Mouse (Mus musculus) heart, postnatal 0 days (tissue): ENCODE measurements at regions not wholly inside any gene's neighbourhood (a gene's known extent, or its start where the extent isn't known, plus 50 kb on each side); places are given as distances from the start of the nearest gene placed in this dataset.

ENCODE experiments used
- ATAC-seq: fragments of 200-750 bp; cut with Nextera tagmentation; 2 replicates; pipeline ENCODE4 v1.8.0; 2017; ENCODE audit warnings: low read depth, moderate number of reproducible peaks, moderate library complexity; ENCODE audit not compliant: insufficient read depth
- DNase-seq: peaks from one replicate; pipeline ENCODE4 v3.0.0-alpha.2; 2016; ENCODE audit warnings: low spot score
- H3K27ac ChIP-seq: fragments of 300-500 bp; sonication (generic); 2 replicates; pipeline ENCODE4 v1.5.1; 2014; ENCODE audit warnings: low read depth, mild to moderate bottlenecking
- H3K27me3 ChIP-seq: fragments of 300-500 bp; sonication (generic); 2 replicates; pipeline ENCODE4 v1.6.1; 2014; ENCODE audit warnings: low read length, mixed read lengths; ENCODE audit not compliant: control insufficient read depth, insufficient read depth
- H3K36me3 ChIP-seq: fragments of 300-500 bp; sonication (generic); replicated peaks from 2 replicates; pipeline ENCODE4 v1.6.1; 2014; ENCODE audit warnings: low read length, mixed read lengths; ENCODE audit not compliant: control insufficient read depth, insufficient read depth
- H3K4me1 ChIP-seq: fragments of 300-500 bp; sonication (generic); 2 replicates; pipeline ENCODE4 v1.6.1; 2014; ENCODE audit warnings: antibody characterized with exemption; ENCODE audit not compliant: control insufficient read depth, insufficient read depth
- H3K4me2 ChIP-seq: fragments of 300-500 bp; sonication (generic); 2 replicates; pipeline ENCODE4 v1.6.1; 2014; ENCODE audit warnings: low read depth, mild to moderate bottlenecking, low read length, moderate library complexity
- H3K4me3 ChIP-seq: fragments of 300-500 bp; sonication (generic); 2 replicates; pipeline ENCODE4 v1.5.1; 2014; ENCODE audit warnings: low read depth, low read length
- H3K9ac ChIP-seq: fragments of 300-500 bp; sonication (generic); replicated peaks from 2 replicates; pipeline ENCODE4 v1.6.1; 2014; ENCODE audit warnings: low read depth, low read length, mixed read lengths
- H3K9me3 ChIP-seq: fragments of 300-500 bp; sonication (generic); replicated peaks from 2 replicates; pipeline ENCODE4 v1.6.1; 2016; ENCODE audit warnings: low read length; ENCODE audit not compliant: control insufficient read depth
- CTCF ChIP-seq: IDR thresholded peaks from 2 replicates; pipeline ENCODE4 v1.5.1; 2016; ENCODE audit warnings: antibody characterized with exemption, control low read depth, low read depth
- EP300 ChIP-seq: IDR thresholded peaks from 2 replicates; pipeline ENCODE4 v1.6.1; 2016; ENCODE audit warnings: antibody characterized with exemption, low read depth
- WGBS: fragments of 180-500 bp; shearing (Covaris S2); extraction: QIAGEN DNeasy Blood & Tissue Kit; methylation state at CpG from one replicate; pipeline ENCODE4 v1.1.7; 2014; 5-methylcytosine and 5-hydroxymethylcytosine counted together

DNA sequence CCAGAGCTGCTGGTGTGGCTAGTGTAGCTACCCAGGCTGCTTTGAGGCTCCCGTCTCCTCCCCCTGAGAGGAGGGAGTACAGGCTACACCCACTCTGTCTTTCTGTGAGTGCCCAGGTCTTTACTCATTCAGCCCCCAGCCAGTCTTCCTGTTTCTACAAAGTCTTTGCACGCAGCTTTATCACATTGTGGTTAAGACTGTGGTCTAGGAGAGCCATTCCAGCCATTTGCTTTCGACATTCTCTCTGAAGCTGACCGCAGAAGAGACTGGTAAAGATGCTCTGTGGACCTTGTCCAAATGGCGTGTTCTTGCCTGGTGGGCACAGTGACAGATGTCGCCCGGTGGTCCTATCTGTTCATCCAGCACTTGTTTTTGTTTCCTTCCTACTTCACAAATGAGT, 62.0 kb downstream of the Tpra1 start:
- H3K9me3 ChIP-seq, result no peaks in the 10 kb centered on the region
- WGBS, result 81% methylated on average over 7 of the region's 7 CpGs
- peaks cover 12% of the 10 kb centered on the region for H3K4me1 ChIP-seq
- no peaks in the 10 kb centered on the region for H3K36me3 ChIP-seq
- no peak overlapping the region for H3K27ac ChIP-seq
- TF ChIP-seq CTCF (no peak), EP300 (no peak)
- no peak overlapping the region for H3K4me2 ChIP-seq
- H3K27me3 ChIP-seq, result no peaks in the 10 kb centered on the region
- H3K9ac ChIP-seq, result no peak overlapping the region
- DNase-seq (no peak), ATAC-seq (no peak)
- no peak overlapping the region for H3K4me3 ChIP-seq

DNA sequence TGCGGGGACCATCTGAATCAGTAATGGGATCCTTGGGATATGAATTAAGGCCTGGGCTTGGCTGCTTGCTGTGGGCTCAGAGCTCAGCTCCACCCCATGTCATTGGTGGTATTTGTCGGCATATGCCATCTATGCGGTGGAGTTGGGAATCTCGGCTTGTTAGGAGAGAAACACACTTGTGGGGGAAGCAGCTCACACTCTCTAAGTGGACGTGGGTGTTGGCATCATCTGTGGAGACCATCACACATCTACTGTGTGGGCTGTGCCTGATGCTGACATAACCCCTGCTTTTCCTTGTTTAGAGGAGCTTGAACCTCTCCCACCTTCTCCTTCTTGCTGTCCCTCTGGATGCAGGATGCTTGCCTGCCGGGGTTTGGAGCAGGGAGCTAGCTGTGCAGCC, 62.9 kb downstream of the Tpra1 start:
- DNase-seq (no peak), ATAC-seq (no peak)
- 73% methylated on average over 6 of the region's 6 CpGs for WGBS
- H3K4me3 ChIP-seq, result no peak overlapping the region
- H3K9me3 ChIP-seq, result no peaks in the 10 kb centered on the region
- no peaks in the 10 kb centered on the region for H3K36me3 ChIP-seq
- H3K27me3 ChIP-seq, result no peaks in the 10 kb centered on the region
- H3K4me2 ChIP-seq, result no peak overlapping the region
- H3K4me1 ChIP-seq, result peaks cover 12% of the 10 kb centered on the region
- H3K9ac ChIP-seq, result no peak overlapping the region
- no peak overlapping the region for H3K27ac ChIP-seq
- TF ChIP-seq CTCF (no peak), EP300 (no peak)

DNA sequence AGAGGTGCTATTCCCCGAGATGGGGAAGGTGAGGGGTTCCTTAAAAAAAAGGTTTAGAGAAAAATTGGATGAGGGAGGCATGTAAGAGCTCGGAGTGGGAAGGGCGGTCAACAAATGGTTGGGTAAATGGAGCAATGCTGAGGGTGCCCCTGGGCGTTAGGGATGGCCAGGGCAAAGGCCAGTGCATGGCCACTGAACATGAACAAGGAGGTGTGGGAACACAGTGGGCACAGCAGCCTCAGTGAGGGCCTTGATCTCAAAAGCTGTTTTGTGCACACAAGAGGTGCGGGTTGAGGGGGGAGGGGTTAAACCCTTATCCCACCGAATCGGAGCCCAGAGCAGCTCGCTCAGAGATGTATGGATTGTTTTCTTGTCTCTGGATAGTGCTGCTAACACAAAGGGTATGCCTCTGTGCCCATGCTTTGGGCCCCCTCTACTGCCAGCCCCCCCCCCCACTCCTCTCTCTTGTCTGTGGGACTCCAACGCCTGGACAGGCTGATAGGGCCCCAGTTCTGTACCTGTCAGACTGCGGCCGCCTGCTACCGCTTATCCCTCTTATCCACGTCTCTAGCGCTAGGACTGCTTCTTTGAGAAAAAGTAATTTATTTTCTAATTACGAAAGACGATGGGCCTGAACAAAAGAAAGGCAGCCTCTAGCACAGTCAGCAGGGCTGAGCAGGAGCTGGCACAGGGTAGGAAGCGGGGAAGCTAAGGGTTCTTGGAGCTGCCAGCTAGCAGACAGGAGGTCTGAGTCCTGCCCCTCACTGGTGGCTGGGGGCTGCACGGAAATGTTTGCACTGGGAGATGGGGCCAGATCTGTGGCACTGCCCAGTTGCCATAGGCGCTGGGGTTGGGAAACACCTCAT, 63.5 kb downstream of the Tpra1 start:
- Histone ChIP-seq H3K4me1 (peaks cover 7% of the 10 kb centered on the region), H3K27ac (no peak overlapping the region), H3K4me2 (no peak overlapping the region), H3K36me3 (no peaks in the 10 kb centered on the region), H3K9ac (no peak overlapping the region), H3K4me3 (no peak overlapping the region), H3K27me3 (no peaks in the 10 kb centered on the region), H3K9me3 (no peaks in the 10 kb centered on the region)
- TF ChIP-seq CTCF (no peak), EP300 (no peak)
- DNase-seq, result no peak
- ATAC-seq, result no peak
- WGBS, result 71% methylated on average over 19 of the region's 19 CpGs

DNA sequence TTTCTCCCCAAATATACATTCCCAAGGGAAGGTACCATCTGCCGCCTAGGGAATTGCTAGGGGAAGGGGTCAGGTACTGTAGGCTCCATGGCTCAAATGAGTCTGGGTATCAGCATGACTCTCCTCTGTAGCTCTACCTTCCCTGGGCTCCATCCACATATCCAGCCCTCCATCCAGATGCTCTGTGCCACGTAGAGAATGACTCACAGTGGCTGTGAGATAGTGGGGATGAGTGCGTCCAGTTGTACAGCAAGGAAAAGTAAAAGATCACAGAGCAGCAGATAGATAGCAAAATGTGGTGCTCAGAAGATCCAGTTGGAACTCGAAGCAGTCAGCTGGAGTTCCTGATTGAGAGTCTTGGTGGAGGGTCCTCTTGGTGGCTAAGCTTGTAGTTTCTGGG, 64.5 kb downstream of the Tpra1 start:
- no peaks in the 10 kb centered on the region for H3K36me3 ChIP-seq
- 53% methylated on average over 4 of the region's 4 CpGs for WGBS
- H3K27ac ChIP-seq, result no peak overlapping the region
- no peak overlapping the region for H3K4me2 ChIP-seq
- no peak overlapping the region for H3K9ac ChIP-seq
- H3K9me3 ChIP-seq, result no peaks in the 10 kb centered on the region
- ATAC-seq (no peak; the same call in 1 of the 2 replicates), DNase-seq (no peak)
- TF ChIP-seq CTCF, result no peak
- H3K4me3 ChIP-seq, result no peak overlapping the region
- peaks cover 1% of the 10 kb centered on the region; the same call in 1 of the 2 replicates for H3K4me1 ChIP-seq
- H3K27me3 ChIP-seq, result no peaks in the 10 kb centered on the region

DNA sequence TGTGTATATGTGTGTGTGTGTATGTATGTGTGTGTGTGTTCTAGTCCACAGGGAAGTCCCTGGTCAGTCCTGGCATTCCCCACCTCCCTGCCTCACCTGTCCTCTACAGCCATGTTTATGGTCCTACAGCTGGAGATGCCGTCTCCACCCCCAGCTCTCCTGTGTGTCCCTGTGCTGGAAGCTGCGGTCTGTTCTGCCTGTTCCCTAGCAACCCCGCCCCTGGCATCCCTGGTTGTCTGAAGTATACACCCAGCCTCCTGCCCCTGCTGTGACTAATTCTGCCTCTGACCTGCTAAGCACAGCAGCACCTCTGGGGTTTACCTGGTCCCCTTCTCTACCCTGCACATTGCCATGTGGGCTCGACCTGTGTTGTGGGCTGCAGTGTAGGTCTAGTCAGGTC, 66.8 kb downstream of the Tpra1 start:
- no peak for TF ChIP-seq CTCF
- TF ChIP-seq EP300, result no peak
- H3K27me3 ChIP-seq, result no peaks in the 10 kb centered on the region
- 45% methylated on average over 4 of the region's 4 CpGs for WGBS
- no peaks in the 10 kb centered on the region for H3K9me3 ChIP-seq
- H3K9ac ChIP-seq, result no peak overlapping the region
- no peak overlapping the region for H3K4me2 ChIP-seq
- no peak overlapping the region for H3K4me3 ChIP-seq
- H3K4me1 ChIP-seq, result peaks cover 4% of the 10 kb centered on the region; the same call in 1 of the 2 replicates
- no peaks in the 10 kb centered on the region for H3K36me3 ChIP-seq
- no peak overlapping the region for H3K27ac ChIP-seq
- DNase-seq (no peak), ATAC-seq (no peak)

DNA sequence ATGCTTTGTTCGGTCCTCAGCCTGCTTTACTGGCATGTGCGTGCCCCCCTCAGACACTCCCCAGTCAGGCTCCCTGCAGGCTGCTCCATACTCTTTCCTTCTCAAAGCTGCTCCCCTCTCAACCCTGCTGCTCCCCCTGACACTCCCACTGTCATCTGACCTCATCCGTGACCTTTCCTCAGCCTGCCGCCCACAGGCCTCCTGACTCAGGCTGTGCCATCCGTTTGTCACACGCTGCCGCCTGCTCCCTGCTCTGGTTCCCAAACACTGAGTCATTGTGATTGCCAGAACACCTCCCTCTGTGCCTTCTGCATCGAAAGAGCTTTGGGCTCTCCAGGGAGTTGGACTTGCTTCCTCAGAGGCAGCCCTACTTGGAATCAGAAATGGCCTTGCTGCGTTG, 69.7 kb downstream of the Tpra1 start:
- TF ChIP-seq CTCF (no peak), EP300 (no peak)
- DNase-seq, result no peak
- ATAC-seq, result no peak
- Histone ChIP-seq H3K27me3 (no peaks in the 10 kb centered on the region; the same call in 1 of the 2 replicates), H3K9ac (no peak overlapping the region), H3K36me3 (no peaks in the 10 kb centered on the region), H3K27ac (no peak overlapping the region), H3K4me3 (no peak overlapping the region), H3K4me2 (no peak overlapping the region), H3K4me1 (peaks cover 8% of the 10 kb centered on the region; the same call in 1 of the 2 replicates), H3K9me3 (no peaks in the 10 kb centered on the region)
- WGBS, result 38% methylated on average over 9 of the region's 9 CpGs
